Mouse (Mus musculus) G1E (cell line): ENCODE data around the gene Pcp4.

ENCODE experiments used
- CTCF ChIP-seq: IDR thresholded peaks from 2 replicates; pipeline ENCODE4 v1.5.1; 2012; ENCODE audit warnings: low read depth, low read length, inconsistent platforms, mixed read lengths
- GATA1 ChIP-seq: IDR thresholded peaks from 2 replicates; pipeline ENCODE4 v1.6.1; 2012; ENCODE audit warnings: borderline replicate concordance, low read length, inconsistent platforms, mixed read lengths

GRCm38 (mm10) chr16:96472816-96473215 lies 5.4 kb downstream of the Pcp4 start:
- TF ChIP-seq CTCF, result no peak
- no peak for TF ChIP-seq GATA1
